Mouse (Mus musculus) limb, embryonic 11.5 days (tissue): ENCODE measurements around the gene Coro1c. TPM values are rescaled to one million over a fixed set of nuclear protein-coding genes. Genes with fewer than 3 reads are reported as not detected.

Experiments used
- ATAC-seq: fragments of 200-750 bp; cut with Nextera tagmentation; 2 replicates; pipeline ENCODE4 v1.8.0; 2017; ENCODE audit warnings: low read depth; ENCODE audit not compliant: insufficient number of reproducible peaks, low FRiP score, low TSS enrichment
- DNase-seq: peaks from one replicate; pipeline ENCODE4 v3.0.0-alpha.2; 2015; ENCODE audit warnings: low spot score
- H3K27ac ChIP-seq: fragments of 300-500 bp; sonication (generic); replicated peaks from 2 replicates; pipeline ENCODE4 v1.5.1; 2014; ENCODE audit warnings: low read depth, mild to moderate bottlenecking, low read length
- H3K27me3 ChIP-seq: fragments of 300-500 bp; sonication (generic); 2 replicates; pipeline ENCODE4 v1.6.1; 2014; ENCODE audit warnings: mild to moderate bottlenecking, low read length, mixed read lengths; ENCODE audit not compliant: control insufficient read depth, insufficient read depth
- H3K36me3 ChIP-seq: fragments of 300-500 bp; sonication (generic); 2 replicates; pipeline ENCODE4 v1.6.1; 2014; ENCODE audit warnings: mild to moderate bottlenecking, low read length, moderate library complexity, mixed read lengths; ENCODE audit not compliant: control insufficient read depth, insufficient read depth
- H3K4me1 ChIP-seq: fragments of 300-500 bp; sonication (generic); 2 replicates; pipeline ENCODE4 v1.6.1; 2014; ENCODE audit warnings: low read length, mixed read lengths; ENCODE audit not compliant: control insufficient read depth, insufficient read depth
- H3K4me2 ChIP-seq: fragments of 300-500 bp; sonication (generic); 2 replicates; pipeline ENCODE4 v1.6.1; 2014; ENCODE audit warnings: low read depth, mild to moderate bottlenecking, moderate library complexity; ENCODE audit not compliant: severe bottlenecking
- H3K4me3 ChIP-seq: fragments of 300-500 bp; sonication (generic); 2 replicates; pipeline ENCODE4 v1.5.1; 2014; ENCODE audit warnings: low read depth, low read length
- H3K9ac ChIP-seq: fragments of 300-500 bp; sonication (generic); 2 replicates; pipeline ENCODE4 v1.6.1; 2014; ENCODE audit warnings: mild to moderate bottlenecking, low read length
- H3K9me3 ChIP-seq: fragments of 300-500 bp; sonication (generic); 2 replicates; pipeline ENCODE4 v1.6.1; 2016; ENCODE audit warnings: low read length; ENCODE audit not compliant: control insufficient read depth
- WGBS: fragments of 180-500 bp; shearing (Covaris S2); extraction: QIAGEN DNeasy Blood & Tissue Kit; methylation state at CpG from one replicate; pipeline ENCODE4 v1.1.7; 2014; 5-methylcytosine and 5-hydroxymethylcytosine counted together
- polyA plus RNA-seq: library from polyadenylated mRNA; unstranded; fragments of >200 nt; fragmentation: Nextera tagmentation; extraction: Ambion mirVana; gene quantifications from 2 replicates; pipeline ENCODE4 v1.2.1, GENCODE M21; 2014

The Coro1c gene
- polyA plus RNA-seq, 1 experiment from 2014 or later = 94.9 TPM

GRCm38 (mm10) chr5:113862418-113862817 is 46.1 kb downstream of the Coro1c start:
- no peak for ATAC-seq
- H3K27me3 ChIP-seq = no peaks in the 10 kb centered on the region
- H3K36me3 ChIP-seq = peaks cover 2% of the 10 kb centered on the region; the same call in 1 of the 2 replicates
- DNase-seq = no peak
- H3K9me3 ChIP-seq = no peaks in the 10 kb centered on the region
- H3K4me2 ChIP-seq = no peak overlapping the region
- peaks cover 5% of the 10 kb centered on the region; the same call in 1 of the 2 replicates for H3K4me1 ChIP-seq
- no peak overlapping the region for H3K27ac ChIP-seq
- no peak overlapping the region for H3K4me3 ChIP-seq
- WGBS = 92% methylated on average over 4 of the region's 4 CpGs
- no peak overlapping the region for H3K9ac ChIP-seq

- H3K4me1 ChIP-seq = peaks cover 5% of the 10 kb centered on the region; the same call in 1 of the 2 replicates
- no peak for ATAC-seq
- H3K27me3 ChIP-seq = no peaks in the 10 kb centered on the region
- H3K9ac ChIP-seq = no peak overlapping the region
- H3K36me3 ChIP-seq = peaks cover 2% of the 10 kb centered on the region; the same call in 1 of the 2 replicates
- DNase-seq = no peak
- H3K4me3 ChIP-seq = no peak overlapping the region
- no peaks in the 10 kb centered on the region for H3K9me3 ChIP-seq
- H3K27ac ChIP-seq = no peak overlapping the region
- WGBS = 94% methylated on average over 8 of the region's 8 CpGs
- no peak overlapping the region for H3K4me2 ChIP-seq
These were observed 47.3 kb downstream of the Coro1c start for GRCm38 (mm10) chr5:113861294-113861693.

GRCm38 (mm10) chr5:113858971-113859370 is 49.6 kb downstream of the Coro1c start:
- ATAC-seq (no peak), DNase-seq (no peak)
- WGBS = 42% methylated on average over 5 of the region's 5 CpGs
- Histone ChIP-seq H3K27me3 (no peaks in the 10 kb centered on the region), H3K9me3 (no peaks in the 10 kb centered on the region), H3K9ac (no peak overlapping the region), H3K4me2 (no peak overlapping the region), H3K36me3 (0 out of 2 replicates have a peak, but pooled peaks cover 2% of the 10 kb centered on the region), H3K27ac (no peak overlapping the region), H3K4me1 (peaks cover 5% of the 10 kb centered on the region; the same call in 1 of the 2 replicates), H3K4me3 (no peak overlapping the region)

- 80% methylated on average over 10 of the region's 10 CpGs for WGBS
- no peak for ATAC-seq
- no peaks in the 10 kb centered on the region for H3K9me3 ChIP-seq
These were observed 50.0 kb downstream of the Coro1c start for GRCm38 (mm10) chr5:113858550-113858949.

GRCm38 (mm10) chr5:113857631-113858030 is 50.9 kb downstream of the Coro1c start:
- ATAC-seq (no peak), DNase-seq (no peak)
- Histone ChIP-seq H3K36me3 (no peaks in the 10 kb centered on the region), H3K9ac (no peak overlapping the region), H3K4me3 (no peak overlapping the region), H3K9me3 (no peaks in the 10 kb centered on the region), H3K4me2 (no peak overlapping the region), H3K27me3 (no peaks in the 10 kb centered on the region), H3K27ac (peak overlapping the region; percentile 26; the same call in 1 of the 2 replicates), H3K4me1 (peaks cover 5% of the 10 kb centered on the region; the same call in 1 of the 2 replicates)
- 77% methylated on average over 8 of the region's 8 CpGs for WGBS

More at GRCm38 (mm10) chr5:113858550-113858949, 50.0 kb downstream of the Coro1c start:
- Histone ChIP-seq H3K4me2 (no peak overlapping the region), H3K27ac (no peak overlapping the region), H3K27me3 (no peaks in the 10 kb centered on the region), H3K4me1 (peaks cover 5% of the 10 kb centered on the region; the same call in 1 of the 2 replicates), H3K9ac (no peak overlapping the region), H3K36me3 (0 out of 2 replicates have a peak, but pooled peaks cover 2% of the 10 kb centered on the region), H3K4me3 (no peak overlapping the region)
- DNase-seq = no peak

- Histone ChIP-seq H3K27ac (no peak overlapping the region), H3K4me2 (no peak overlapping the region), H3K9ac (no peak overlapping the region), H3K36me3 (no peaks in the 10 kb centered on the region), H3K9me3 (no peaks in the 10 kb centered on the region), H3K4me1 (peaks cover 5% of the 10 kb centered on the region; the same call in 1 of the 2 replicates), H3K27me3 (no peaks in the 10 kb centered on the region), H3K4me3 (no peak overlapping the region)
- ATAC-seq (no peak), DNase-seq (no peak)
- WGBS = 80% methylated on average over 7 of the region's 7 CpGs
These were observed 51.9 kb downstream of the Coro1c start for GRCm38 (mm10) chr5:113856631-113857030.

GRCm38 (mm10) chr5:113855696-113856095 is 52.9 kb downstream of the Coro1c start:
- no peaks in the 10 kb centered on the region for H3K27me3 ChIP-seq
- no peaks in the 10 kb centered on the region for H3K9me3 ChIP-seq
- no peak overlapping the region for H3K4me2 ChIP-seq
- ATAC-seq (no peak), DNase-seq (no peak)
- WGBS = 71% methylated on average over 3 of the region's 3 CpGs
- no peak overlapping the region for H3K4me3 ChIP-seq
- no peak overlapping the region for H3K27ac ChIP-seq
- no peak overlapping the region for H3K9ac ChIP-seq
- peaks cover 5% of the 10 kb centered on the region; the same call in 1 of the 2 replicates for H3K4me1 ChIP-seq
- H3K36me3 ChIP-seq = no peaks in the 10 kb centered on the region

GRCm38 (mm10) chr5:113855117-113855516 is 53.4 kb downstream of the Coro1c start:
- no peaks in the 10 kb centered on the region for H3K9me3 ChIP-seq
- H3K4me3 ChIP-seq = no peak overlapping the region
- no peak overlapping the region for H3K27ac ChIP-seq
- DNase-seq = no peak
- ATAC-seq = no peak
- 95% methylated on average over 10 of the region's 10 CpGs for WGBS
- H3K4me1 ChIP-seq = peaks cover 5% of the 10 kb centered on the region; the same call in 1 of the 2 replicates
- peaks cover 5% of the 10 kb centered on the region for H3K36me3 ChIP-seq
- H3K4me2 ChIP-seq = no peak overlapping the region
- H3K9ac ChIP-seq = no peak overlapping the region
- H3K27me3 ChIP-seq = no peaks in the 10 kb centered on the region

GRCm38 (mm10) chr5:113854494-113854893 is 54.1 kb downstream of the Coro1c start:
- H3K9me3 ChIP-seq = no peaks in the 10 kb centered on the region
- H3K4me1 ChIP-seq = peaks cover 5% of the 10 kb centered on the region; the same call in 1 of the 2 replicates
- DNase-seq = peak; percentile 89
- no peak overlapping the region for H3K9ac ChIP-seq
- H3K4me3 ChIP-seq = no peak overlapping the region
- H3K36me3 ChIP-seq = peaks cover 11% of the 10 kb centered on the region
- no peak overlapping the region for H3K4me2 ChIP-seq
- H3K27ac ChIP-seq = no peak overlapping the region
- H3K27me3 ChIP-seq = no peaks in the 10 kb centered on the region
- 46% methylated on average over 14 of the region's 14 CpGs for WGBS
- no peak for ATAC-seq
